Mouse (Mus musculus) testis, adult 2 months (tissue): ENCODE results near the gene Spsb1.

Experiments used
- CTCF ChIP-seq: fragments of 200-500 bp; IDR thresholded peaks from 2 replicates; pipeline ENCODE4 v1.5.1; 2012; ENCODE audit warnings: low read depth, mild to moderate bottlenecking, inconsistent platforms, low read length, moderate library complexity; ENCODE audit not compliant: control insufficient read depth, insufficient read depth, insufficient replicate concordance
- POLR2A ChIP-seq: fragments of 200-500 bp; IDR thresholded peaks from 2 replicates; pipeline ENCODE4 v1.6.1; 2012; ENCODE audit warnings: low read depth, mild to moderate bottlenecking, inconsistent platforms, low read length, moderate library complexity; ENCODE audit not compliant: control insufficient read depth

GRCm38 (mm10) chr4:149891172-149891960 lies 63.5 kb downstream of the Spsb1 start:
- TF ChIP-seq CTCF (no peak), POLR2A (no peak)
